Mouse (Mus musculus) heart, adult 2 months (tissue): ENCODE data around the gene Pcbd2. TPM values are rescaled to one million over a fixed set of nuclear protein-coding genes. Genes with fewer than 3 reads are reported as not detected.

Experiments used
- DNase-seq, 2 experiments: peaks; one replicate each; pipeline ENCODE4 v3.0.0; 2021
- H3K27ac ChIP-seq: fragments of 200-600 bp; 2 replicates; pipeline ENCODE4 v1.8.1; 2022
- H3K27me3 ChIP-seq: fragments of 200-500 bp; 2 replicates; pipeline ENCODE4 v1.6.1; 2012; ENCODE audit warnings: mild to moderate bottlenecking, low read length, inconsistent platforms, mixed read lengths; ENCODE audit not compliant: control insufficient read depth, insufficient read depth
- H3K36me3 ChIP-seq: fragments of 200-500 bp; 2 replicates; pipeline ENCODE4 v1.6.1; 2012; ENCODE audit warnings: low read length, inconsistent platforms; ENCODE audit not compliant: control insufficient read depth, insufficient read depth
- H3K4me1 ChIP-seq: fragments of 200-500 bp; 2 replicates; pipeline ENCODE4 v1.6.1; 2011; ENCODE audit warnings: low read length; ENCODE audit not compliant: control insufficient read depth, insufficient read depth
- H3K4me3 ChIP-seq: fragments of 200-600 bp; 2 replicates; pipeline ENCODE4 v1.8.1; 2022
- H3K79me2 ChIP-seq: fragments of 200-500 bp; replicated peaks from 2 replicates; pipeline ENCODE4 v1.6.1; 2012; ENCODE audit warnings: mild to moderate bottlenecking, inconsistent platforms, low read length, moderate library complexity, mixed read lengths; ENCODE audit not compliant: control insufficient read depth, insufficient read depth
- H3K9ac ChIP-seq: fragments of 200-500 bp; 2 replicates; pipeline ENCODE4 v1.6.1; 2012; ENCODE audit warnings: low read depth, mild to moderate bottlenecking, control low read depth, inconsistent platforms, low read length, mixed read lengths
- CTCF ChIP-seq: fragments of 200-600 bp; IDR thresholded peaks from 2 replicates; pipeline ENCODE4 v1.8.1; 2022; ENCODE audit warnings: antibody characterized with exemption, mild to moderate bottlenecking, moderate library complexity
- EP300 ChIP-seq: fragments of 200-500 bp; IDR thresholded peaks from 2 replicates; pipeline ENCODE4 v1.6.1; 2011; ENCODE audit warnings: low read depth, low read length, control low read depth; ENCODE audit not compliant: insufficient read depth
- POLR2A ChIP-seq: fragments of 200-500 bp; IDR thresholded peaks from 2 replicates; pipeline ENCODE4 v1.6.1; 2011; ENCODE audit warnings: mild to moderate bottlenecking, low read depth, low read length, control low read depth; ENCODE audit not compliant: insufficient read depth
- WGBS: fragments of 180-500 bp; shearing (Covaris S2); methylation state at CpG from one replicate; pipeline ENCODE4 v1.1.7; 2018; 5-methylcytosine and 5-hydroxymethylcytosine counted together
- intact Hi-C: fragments of 180-260 bp; cut with DNase I; formaldehyde crosslinking; loops from one replicate; pipeline ENCODE4 v1.15.1; 2025
- polyA plus RNA-seq: library from polyadenylated mRNA; depleted of rRNA; stranded (reverse); fragments of >200 nt; gene quantifications from 2 replicates; pipeline ENCODE4 v1.2.3, GENCODE M21; 2012
- total RNA-seq, 2 experiments: library from RNA; stranded (reverse); gene quantifications; 2 replicates each; pipeline ENCODE4 v1.2.3; 2021

Pcbd2 gene
- total and polyA plus RNA-seq, 3 experiments = 34.6 to 47.6 (median 46.7) TPM

DNA sequence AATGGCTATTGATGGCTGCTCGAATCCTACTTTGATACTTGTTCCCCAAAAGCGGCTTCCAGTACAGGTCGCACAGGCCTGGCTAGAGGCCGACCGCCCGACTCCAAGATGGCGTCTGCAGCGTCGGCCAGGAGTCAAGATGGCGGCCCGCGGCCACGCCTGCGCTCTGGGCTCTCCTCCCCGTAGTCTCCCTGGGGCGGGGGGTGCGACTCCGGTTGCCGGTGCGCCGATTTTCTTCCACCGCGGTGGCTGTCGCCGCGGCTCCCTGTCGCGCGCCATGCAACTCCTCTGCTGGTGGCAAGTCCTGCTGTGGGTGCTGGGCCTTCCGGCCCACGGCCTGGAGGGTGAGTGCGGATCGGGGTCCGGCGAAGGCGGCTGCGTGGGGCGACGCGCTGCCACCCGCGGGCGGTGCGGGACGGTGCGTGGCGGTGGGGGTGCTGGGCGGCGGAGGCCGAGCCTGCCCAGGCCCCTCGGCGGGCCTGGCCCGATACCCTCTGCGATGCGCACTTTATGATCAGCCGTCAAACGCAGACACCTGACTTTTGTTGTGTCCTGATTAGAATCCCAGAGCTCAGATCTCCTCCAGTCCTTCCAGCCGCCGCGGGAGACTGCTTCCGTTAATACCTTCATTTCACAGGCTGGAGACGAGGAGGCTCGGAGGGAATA, 12.5 kb upstream of the Pcbd2 start, which contains the start of gene Txndc15:
Txndc15 (plus strand) TSS at position 150 of the 666 bp plus-strand sequence.
- H3K27ac ChIP-seq = peak within 1 kb of the TSS; percentile 93
- peak; percentile 91 to 98 for DNase-seq
- peak within 1 kb of the TSS; percentile 64 for H3K4me3 ChIP-seq
- H3K79me2 ChIP-seq = peaks cover 2% of the 10 kb centered on the region
- H3K4me1 ChIP-seq = no peaks in the 10 kb centered on the region; the same call in 1 of the 2 replicates
- under 1% methylated on average over 63 of the region's 63 CpGs for WGBS
- no peaks in the 10 kb centered on the region for H3K27me3 ChIP-seq
- intact Hi-C loops = loop anchor here (1.0 kb wide), 2 partner anchors 13 to 21 kb away; partner anchors contain the start of genes B230219D22Rik and Pcbd2
- no peaks in the 10 kb centered on the region; the same call in 1 of the 2 replicates for H3K36me3 ChIP-seq
- no peak for TF ChIP-seq CTCF
- 0 out of 2 replicates have a peak, but pooled peaks have one; percentile 54 for TF ChIP-seq EP300
- TF ChIP-seq POLR2A = 0 out of 2 replicates have a peak, but pooled peaks have one; percentile 51
- peak within 1 kb of the TSS; percentile 94 for H3K9ac ChIP-seq

DNA sequence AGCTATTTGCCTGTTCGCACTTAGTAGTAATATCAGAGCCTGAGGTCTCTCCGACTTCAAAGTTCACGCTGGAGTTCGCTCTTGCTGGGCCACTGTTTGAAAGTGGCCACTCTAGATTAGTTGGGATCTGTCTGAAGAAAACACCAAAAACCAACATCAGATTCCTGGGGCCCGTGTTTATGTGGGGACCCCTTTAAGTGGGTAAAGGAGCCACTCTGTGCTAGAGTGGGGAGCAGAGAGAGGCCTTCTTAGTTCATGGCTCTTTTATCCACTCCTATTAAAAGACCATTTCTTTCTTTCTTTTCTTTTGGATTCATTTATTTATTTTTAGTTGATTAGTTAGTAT, 12.0 kb upstream of the Pcbd2 start:
- peak overlapping the region; percentile 64 for H3K4me3 ChIP-seq
- intact Hi-C loops = no loop called here
- 3% methylated on average over 5 of the region's 5 CpGs for WGBS
- peak overlapping the region; percentile 94 for H3K9ac ChIP-seq
- H3K79me2 ChIP-seq = peaks cover 2% of the 10 kb centered on the region
- H3K27me3 ChIP-seq = no peaks in the 10 kb centered on the region
- H3K27ac ChIP-seq = peak overlapping the region; percentile 93
- H3K36me3 ChIP-seq = no peaks in the 10 kb centered on the region; the same call in 1 of the 2 replicates
- no peaks in the 10 kb centered on the region; the same call in 1 of the 2 replicates for H3K4me1 ChIP-seq
- no peak for DNase-seq
- TF ChIP-seq EP300 (no peak), CTCF (no peak)

DNA sequence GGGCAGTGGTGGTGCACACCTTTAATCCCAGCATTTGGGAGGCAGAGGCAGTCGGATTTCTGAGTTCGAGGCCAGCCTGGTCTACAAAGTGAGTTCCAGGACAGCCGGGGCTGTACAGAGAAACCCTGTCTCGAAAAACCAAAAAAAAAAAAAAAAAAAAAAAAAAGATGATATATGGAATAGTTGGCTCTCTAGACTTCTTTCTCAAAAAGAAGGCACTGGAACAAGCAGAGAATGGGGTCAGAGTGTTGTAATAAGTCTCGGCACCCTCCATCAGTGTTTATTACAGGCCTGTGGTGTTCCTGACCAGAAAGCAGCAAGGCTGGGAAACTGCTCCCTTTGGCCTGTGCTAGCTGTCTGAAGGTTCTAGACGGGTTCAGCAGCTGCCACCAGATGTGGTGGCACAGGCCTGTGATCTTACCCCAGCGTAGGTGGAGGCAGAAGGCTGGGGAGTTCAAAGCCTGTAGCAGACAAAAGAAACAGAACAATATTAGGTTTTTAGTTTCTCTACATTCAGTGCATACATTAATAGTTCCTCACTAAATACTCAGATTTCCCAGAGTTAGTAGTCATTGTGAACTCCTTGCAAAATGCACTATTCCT, 11.2 kb upstream of the Pcbd2 start:
- DNase-seq = no peak
- Histone ChIP-seq H3K4me1 (no peaks in the 10 kb centered on the region; the same call in 1 of the 2 replicates), H3K27ac (no peak overlapping the region), H3K9ac (no peak overlapping the region), H3K27me3 (no peaks in the 10 kb centered on the region), H3K4me3 (no peak overlapping the region), H3K36me3 (no peaks in the 10 kb centered on the region; the same call in 1 of the 2 replicates), H3K79me2 (peaks cover 2% of the 10 kb centered on the region)
- 87% methylated on average over 7 of the region's 7 CpGs for WGBS
- TF ChIP-seq POLR2A (no peak), CTCF (no peak), EP300 (no peak)
- intact Hi-C loops = no loop called here

DNA sequence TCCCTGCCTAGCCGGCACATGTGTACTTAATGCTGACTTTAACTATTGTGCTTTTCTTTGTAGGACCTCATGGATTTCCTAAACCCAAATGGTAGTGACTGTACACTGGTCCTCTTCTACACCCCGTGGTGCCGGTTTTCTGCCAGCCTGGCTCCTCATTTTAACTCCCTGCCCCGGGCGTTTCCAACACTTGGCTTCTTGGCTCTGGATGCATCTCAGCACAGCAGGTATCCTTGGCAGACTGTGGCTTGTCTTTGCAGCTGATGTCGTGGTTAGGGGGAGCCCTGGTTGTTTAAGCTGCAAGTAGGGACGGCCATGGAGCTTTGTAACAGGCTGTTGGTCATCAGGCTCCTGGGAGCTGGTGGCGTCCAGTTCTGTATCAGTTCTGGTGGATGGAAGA, 5.7 kb upstream of the Pcbd2 start:
- H3K27ac ChIP-seq = no peak overlapping the region
- TF ChIP-seq EP300 = no peak
- peaks cover 2% of the 10 kb centered on the region for H3K79me2 ChIP-seq
- intact Hi-C loops = no loop called here
- no peaks in the 10 kb centered on the region for H3K36me3 ChIP-seq
- WGBS = 82% methylated on average over 8 of the region's 8 CpGs
- H3K4me3 ChIP-seq = no peak overlapping the region
- no peaks in the 10 kb centered on the region for H3K27me3 ChIP-seq
- no peak for DNase-seq
- H3K4me1 ChIP-seq = no peaks in the 10 kb centered on the region
- no peak overlapping the region for H3K9ac ChIP-seq

DNA sequence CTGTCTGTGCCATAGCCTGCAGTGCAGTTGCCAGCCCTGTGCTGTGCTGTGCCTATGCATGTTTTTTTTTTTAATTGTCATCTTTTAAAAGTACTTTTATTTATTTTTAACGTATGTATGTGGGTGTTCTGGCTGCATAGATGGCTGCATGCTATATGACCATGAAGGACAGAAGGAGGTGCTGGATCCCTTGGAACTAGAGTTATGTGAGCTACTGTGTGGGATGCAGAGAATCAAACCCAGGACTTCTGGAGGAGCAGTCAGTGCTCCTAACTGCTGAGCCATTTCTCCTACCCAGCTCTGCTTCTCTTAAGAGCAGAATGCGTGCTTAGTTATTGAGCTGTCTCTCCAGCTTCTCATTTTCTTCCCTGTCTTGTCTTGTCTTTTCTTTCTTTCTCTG, 5.2 kb upstream of the Pcbd2 start:
- Histone ChIP-seq H3K27ac (no peak overlapping the region), H3K79me2 (peaks cover 2% of the 10 kb centered on the region), H3K4me1 (no peaks in the 10 kb centered on the region), H3K27me3 (no peaks in the 10 kb centered on the region), H3K4me3 (no peak overlapping the region), H3K36me3 (no peaks in the 10 kb centered on the region), H3K9ac (no peak overlapping the region)
- intact Hi-C loops = no loop called here
- TF ChIP-seq CTCF (no peak), EP300 (no peak), POLR2A (no peak)
- no peak for DNase-seq
- 99% methylated on average over 2 of the region's 2 CpGs for WGBS

DNA sequence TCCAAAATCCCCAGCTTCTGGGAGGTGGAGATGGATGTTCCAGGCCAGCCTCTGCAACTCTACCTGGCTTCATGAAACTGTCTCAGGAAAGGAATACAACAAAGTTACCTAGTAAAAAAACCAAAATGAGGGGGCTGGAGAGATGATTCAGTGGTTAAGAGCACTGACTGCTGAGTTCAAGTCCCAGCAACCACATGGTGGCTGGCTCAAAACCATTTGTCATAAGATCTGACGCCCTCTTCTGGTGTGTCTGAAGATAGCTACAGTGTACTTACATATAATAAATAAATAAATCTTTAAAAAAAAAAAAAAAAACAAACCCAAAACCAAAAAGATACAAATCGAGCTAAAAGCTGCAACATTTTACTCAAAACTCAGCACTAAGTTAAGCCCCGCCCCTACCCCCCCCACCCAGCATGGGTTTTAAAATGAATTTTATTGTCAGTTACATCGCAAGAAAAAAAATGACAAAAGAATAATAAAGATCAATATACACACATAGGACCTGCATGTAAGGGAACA, 509 bp upstream of the Pcbd2 start:
- H3K36me3 ChIP-seq = no peaks in the 10 kb centered on the region
- intact Hi-C loops = loop anchor here (1.0 to 5.0 kb wide), 4 partner anchors 12 to 126 kb away; partner anchors contain the start of genes B230219D22Rik and Txndc15
- H3K27me3 ChIP-seq = no peaks in the 10 kb centered on the region
- TF ChIP-seq CTCF (peak; percentile 53), EP300 (no peak), POLR2A (no peak)
- WGBS = 2% methylated on average over 4 of the region's 4 CpGs
- 0 out of 2 replicates have a peak, but pooled peaks cover 2% of the 10 kb centered on the region for H3K79me2 ChIP-seq
- H3K9ac ChIP-seq = peak overlapping the region; percentile 93
- peak overlapping the region; percentile 97 for H3K4me3 ChIP-seq
- peak overlapping the region; percentile 95 for H3K27ac ChIP-seq
- DNase-seq = no peak
- no peaks in the 10 kb centered on the region for H3K4me1 ChIP-seq
